Mouse (Mus musculus) layer of hippocampus, postnatal 25 days (tissue): ENCODE data around the gene Tmem9. TPM values are rescaled to one million over a fixed set of nuclear protein-coding genes. Genes with fewer than 3 reads are reported as not detected.

Experiments
- DNase-seq, 2 experiments: peaks; one replicate each; pipeline ENCODE4 v3.0.0; 2022; ENCODE audit warnings: mixed read lengths in 2 of 2, low spot score in 1 of 2; ENCODE audit errors: extremely low spot score in 1 of 2
- total RNA-seq, 2 experiments: library from RNA; stranded (reverse); gene quantifications; 2 replicates each; pipeline ENCODE4 v1.2.3; 2021

Gene Tmem9
- total RNA-seq, 2 experiments from 2014 or later, result 66.8 to 80.8 TPM

DNA sequence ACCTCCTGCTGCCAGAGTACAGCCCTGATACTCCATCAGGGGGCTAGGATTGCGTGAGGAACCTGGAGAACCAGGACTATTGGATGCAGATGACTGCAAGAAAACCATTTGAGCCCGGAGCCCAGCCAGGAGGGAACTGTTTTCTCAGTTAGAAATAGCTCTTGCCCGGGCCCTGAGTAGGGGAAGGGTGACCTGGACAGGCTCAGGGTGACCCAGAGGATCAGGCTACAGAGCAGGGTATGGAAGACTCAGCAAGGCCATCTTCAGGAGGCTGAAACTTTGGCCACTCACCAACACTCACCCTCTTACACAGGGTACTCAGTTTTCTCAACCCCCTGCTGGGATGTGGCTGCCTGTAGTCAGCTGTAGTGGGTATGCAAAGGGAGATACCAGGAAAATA, 59.6 kb downstream of the Tmem9 start:
- DNase-seq, result no peak

DNA sequence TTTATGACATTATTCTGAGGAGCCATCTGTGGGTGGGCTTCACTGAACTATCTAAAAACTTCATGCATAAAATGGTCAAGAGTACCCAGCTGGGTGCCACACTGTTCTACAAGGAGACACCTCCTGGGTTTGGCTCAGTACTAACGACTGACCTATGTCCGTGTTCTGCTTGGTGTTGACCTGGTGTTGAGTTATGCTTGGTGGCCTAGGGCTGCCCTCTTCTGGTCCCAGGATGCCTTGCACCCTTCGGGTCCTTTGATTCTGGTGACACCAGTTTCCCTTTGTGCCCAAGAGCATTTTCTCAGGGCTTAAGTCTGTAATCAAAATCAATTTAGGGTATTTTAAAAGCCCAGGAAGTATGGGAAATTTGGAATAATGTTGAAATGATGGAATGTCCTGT, 68.1 kb downstream of the Tmem9 start:
- peak in 1 of 2 experiments; percentile 58 for DNase-seq

GRCm38 (mm10) chr1:136077656-136078055, 69.7 kb downstream of the Tmem9 start:
- no peak for DNase-seq

DNA sequence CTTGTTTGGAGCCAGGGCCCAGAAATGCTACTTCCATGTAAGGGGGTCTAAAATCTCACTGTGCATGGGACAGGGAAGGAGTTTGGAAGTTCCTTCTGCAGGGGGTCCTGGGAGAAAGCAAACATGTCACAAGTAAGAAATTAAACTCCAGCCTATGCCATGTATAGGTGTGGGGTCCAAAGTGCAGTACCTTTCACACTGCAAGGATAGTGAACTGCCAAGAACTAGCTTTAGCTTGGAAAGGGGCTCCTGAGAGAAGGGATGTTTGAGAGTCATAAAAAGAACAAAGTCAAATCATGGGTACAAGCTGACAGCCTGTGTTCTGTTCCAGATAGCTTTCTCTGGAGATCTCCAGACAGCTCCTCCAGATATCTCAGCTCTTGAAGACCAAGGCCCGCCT, 73.2 kb downstream of the Tmem9 start:
- no peak for DNase-seq

Other genes with a start within 250 kb of the Tmem9 start
- gene Phlda3, start 242.0 kb upstream of the Tmem9 start, total RNA-seq, result 10 to 100 TPM; 17.2 to 22.7 TPM
- 1 to 10 TPM; 4.1 to 5.9 TPM for gene Tnni1, start 228.7 kb upstream of the Tmem9 start, total RNA-seq
- gene Lad1, start 189.6 kb upstream of the Tmem9 start, total RNA-seq, result 1 to 10 TPM; 1.3 to 2.0 TPM
- 1 to 10 TPM; 1.3 to 1.6 TPM for gene Tnnt2, start 171.8 kb upstream of the Tmem9 start, total RNA-seq
- not detected for gene Pkp1, start 88.9 kb upstream of the Tmem9 start, total RNA-seq
- under 1 TPM; 0.23 to 0.25 TPM for gene Igfn1, start 1.8 kb upstream of the Tmem9 start, total RNA-seq
- not detected for gene Ascl5, start 42.7 kb downstream of the Tmem9 start, total RNA-seq
- under 1 TPM; 0.44 to 0.45 TPM for gene Cacna1s, start 44.6 kb downstream of the Tmem9 start, total RNA-seq
- gene Kif21b, start 123.2 kb downstream of the Tmem9 start, total RNA-seq, result 10 to 100 TPM; 35.0 to 54.8 TPM
- 1 to 10 TPM in 1 of 2 experiments, under 1 TPM in 1; 0.86 to 2.0 TPM for gene Mroh3, start 204.7 kb downstream of the Tmem9 start, total RNA-seq
- gene Inava, start 226.1 kb downstream of the Tmem9 start, total RNA-seq, result 1 to 10 TPM; 4.5 to 5.8 TPM